Mouse (Mus musculus) liver, embryonic 14.5 days (tissue): ENCODE data around the gene Reln. TPM values are rescaled to one million over a fixed set of nuclear protein-coding genes. Genes with fewer than 3 reads are reported as not detected.

Experiments
- ATAC-seq: fragments of 200-750 bp; cut with Nextera tagmentation; 2 replicates; pipeline ENCODE4 v1.8.0; 2017; ENCODE audit warnings: moderate number of reproducible peaks, mild to moderate bottlenecking, moderate library complexity; ENCODE audit not compliant: insufficient read depth
- DNase-seq, 3 experiments: peaks; one replicate each; pipeline ENCODE4 v3.0.0-alpha.2; 2012 to 2013; ENCODE audit warnings: low read depth in 3 of 3, low spot score in 3 of 3
- H3K27ac ChIP-seq: fragments of 300-500 bp; sonication (generic); 2 replicates; pipeline ENCODE4 v1.5.1; 2014; ENCODE audit warnings: moderate library complexity, mild to moderate bottlenecking, control low read depth, inconsistent platforms
- H3K27me3 ChIP-seq: fragments of 300-500 bp; sonication (generic); 2 replicates; pipeline ENCODE4 v1.6.1; 2014; ENCODE audit warnings: mild to moderate bottlenecking, low read length, moderate library complexity; ENCODE audit not compliant: control insufficient read depth, insufficient read depth
- H3K36me3 ChIP-seq: fragments of 300-500 bp; sonication (generic); replicated peaks from 2 replicates; pipeline ENCODE4 v1.6.1; 2014; ENCODE audit warnings: low read depth; ENCODE audit not compliant: control insufficient read depth, insufficient read depth
- H3K4me1 ChIP-seq, 2 experiments: fragments of 200-500 bp in 1 of 2; fragments of 300-500 bp in 1 of 2; sonication (generic) in 1 of 2; replicated peaks; 2 replicates each; pipeline ENCODE4 v1.6.1; 2012 to 2014; ENCODE audit warnings: antibody characterized with exemption in 1 of 2, inconsistent platforms in 1 of 2, low read length in 1 of 2; ENCODE audit not compliant: control insufficient read depth in 2 of 2, insufficient read depth in 2 of 2
- H3K4me2 ChIP-seq: fragments of 300-500 bp; sonication (generic); 2 replicates; pipeline ENCODE4 v1.6.1; 2014; ENCODE audit warnings: low read depth, mild to moderate bottlenecking, control low read depth, moderate library complexity
- H3K4me3 ChIP-seq, 2 experiments: fragments of 200-500 bp in 1 of 2; fragments of 300-500 bp in 1 of 2; sonication (generic) in 1 of 2; 2 replicates each; pipeline ENCODE4 v1.5.1; 2012 to 2014; ENCODE audit warnings: low read depth in 2 of 2, low read length in 2 of 2, mild to moderate bottlenecking in 2 of 2, control low read depth in 1 of 2, inconsistent platforms in 1 of 2, moderate library complexity in 1 of 2; ENCODE audit not compliant: insufficient read depth in 1 of 2
- H3K9ac ChIP-seq: fragments of 300-500 bp; sonication (generic); replicated peaks from 2 replicates; pipeline ENCODE4 v1.6.1; 2014; ENCODE audit warnings: mild to moderate bottlenecking, control low read depth, moderate library complexity
- H3K9me3 ChIP-seq: fragments of 300-500 bp; sonication (generic); 2 replicates; pipeline ENCODE4 v1.6.1; 2016; ENCODE audit warnings: low read length, mixed read lengths; ENCODE audit not compliant: control insufficient read depth
- CTCF ChIP-seq: IDR thresholded peaks from 2 replicates; pipeline ENCODE4 v1.5.1; 2016; ENCODE audit warnings: antibody characterized with exemption, low read depth, control low read depth
- EP300 ChIP-seq: IDR thresholded peaks from 2 replicates; pipeline ENCODE4 v1.6.1; 2016; ENCODE audit warnings: antibody characterized with exemption, low read depth
- WGBS: fragments of 180-500 bp; shearing (Covaris S2); extraction: QIAGEN DNeasy Blood & Tissue Kit; methylation state at CpG from one replicate; pipeline ENCODE4 v1.1.7; 2014; ENCODE audit not compliant: insufficient replicate concordance; 5-methylcytosine and 5-hydroxymethylcytosine counted together
- polyA plus RNA-seq, 2 experiments: library from polyadenylated mRNA; depleted of rRNA in 1 of 2; stranded (reverse) in 1 of 2; unstranded in 1 of 2; fragments of >200 nt; fragmentation: Nextera tagmentation in 1 of 2; extraction: Ambion mirVana in 1 of 2; gene quantifications; 2 replicates each; pipeline versions ENCODE4 v1.2.1 to v1.2.3; 2012 to 2014

The Reln gene
- polyA plus RNA-seq, 2 experiments: 25.7 to 38.7 TPM

- peaks cover 44% of the 10 kb centered on the region for H3K27me3 ChIP-seq
- ATAC-seq (no peak), DNase-seq (no peak)
- peak overlapping the region; percentile 80 for H3K4me2 ChIP-seq
- TF ChIP-seq EP300 (no peak), CTCF (no peak)
- no peaks in the 10 kb centered on the region for H3K36me3 ChIP-seq
- H3K4me1 ChIP-seq: peaks cover 52 to 53% of the 10 kb centered on the region in 2 experiments
- H3K27ac ChIP-seq: peak overlapping the region; percentile 97
- 37% methylated on average over 14 of the region's 14 CpGs for WGBS
- no peaks in the 10 kb centered on the region for H3K9me3 ChIP-seq
- H3K9ac ChIP-seq: peak overlapping the region; percentile 85
- H3K4me3 ChIP-seq: peak overlapping the region; percentile 2 to 67
Measured at GRCm38 (mm10) chr5:22345894-22346635, 1.6 kb upstream of the Reln start.

GRCm38 (mm10) chr5:22344976-22345651 lies 612 bp upstream of the Reln start:
- TF ChIP-seq EP300: no peak
- no peak for TF ChIP-seq CTCF
- peaks cover 54% of the 10 kb centered on the region for H3K27me3 ChIP-seq
- 1% methylated on average over 58 of the region's 58 CpGs for WGBS
- H3K9ac ChIP-seq: peak overlapping the region; percentile 85
- ATAC-seq: peak; percentile 12
- peaks cover 42 to 43% of the 10 kb centered on the region in 2 experiments for H3K4me1 ChIP-seq
- peak overlapping the region; percentile 80 for H3K4me2 ChIP-seq
- DNase-seq: peak in 1 of 3 experiments; percentile 55
- no peaks in the 10 kb centered on the region for H3K9me3 ChIP-seq
- peak overlapping the region; percentile 66 to 67 for H3K4me3 ChIP-seq
- peak overlapping the region; percentile 97 for H3K27ac ChIP-seq
- no peaks in the 10 kb centered on the region for H3K36me3 ChIP-seq

GRCm38 (mm10) chr5:22343843-22344555 lies 503 bp downstream of the Reln start:
- WGBS: 1% methylated on average over 65 of the region's 65 CpGs
- no peaks in the 10 kb centered on the region for H3K36me3 ChIP-seq
- H3K4me1 ChIP-seq: peaks cover 32 to 33% of the 10 kb centered on the region in 2 experiments
- H3K27me3 ChIP-seq: peaks cover 59% of the 10 kb centered on the region
- DNase-seq (no peak), ATAC-seq (peak; percentile 11)
- TF ChIP-seq EP300: no peak
- no peak overlapping the region for H3K27ac ChIP-seq
- no peaks in the 10 kb centered on the region for H3K9me3 ChIP-seq
- peak overlapping the region; percentile 80 for H3K4me2 ChIP-seq
- H3K9ac ChIP-seq: peak overlapping the region; percentile 85
- peak overlapping the region; percentile 46 to 67 for H3K4me3 ChIP-seq

- Histone ChIP-seq H3K9me3 (no peaks in the 10 kb centered on the region), H3K36me3 (no peaks in the 10 kb centered on the region), H3K27me3 (peaks cover 61% of the 10 kb centered on the region), H3K9ac (peak overlapping the region; percentile 85), H3K27ac (no peak overlapping the region), H3K4me1 (peaks cover 29% of the 10 kb centered on the region in 2 experiments), H3K4me3 (peak overlapping the region; percentile 46 to 67), H3K4me2 (peak overlapping the region; percentile 80)
- 2% methylated on average over 10 of the region's 10 CpGs for WGBS
- DNase-seq: no peak
- TF ChIP-seq CTCF (no peak; the same call in 1 of the 2 replicates), EP300 (no peak)
- ATAC-seq: no peak
Measured at GRCm38 (mm10) chr5:22343536-22343842, 1.0 kb downstream of the Reln start.

GRCm38 (mm10) chr5:22342461-22342860 lies 2.0 kb downstream of the Reln start:
- peak overlapping the region; percentile 80 for H3K4me2 ChIP-seq
- 54% methylated on average over 7 of the region's 7 CpGs for WGBS
- H3K4me1 ChIP-seq: peaks cover 21 to 24% of the 10 kb centered on the region in 2 experiments
- H3K9me3 ChIP-seq: no peaks in the 10 kb centered on the region
- peaks cover 64% of the 10 kb centered on the region for H3K27me3 ChIP-seq
- no peak for DNase-seq
- no peak overlapping the region for H3K27ac ChIP-seq
- H3K4me3 ChIP-seq: peak overlapping the region; percentile 55 to 67
- H3K36me3 ChIP-seq: no peaks in the 10 kb centered on the region
- H3K9ac ChIP-seq: no peak overlapping the region
- no peak for TF ChIP-seq EP300
- TF ChIP-seq CTCF: no peak
- ATAC-seq: no peak
